Mouse (Mus musculus) A20 (cell line): ENCODE results near the gene Appl1.

Experiments used
- DNase-seq: peaks from one replicate; pipeline ENCODE4 v3.0.0-alpha.2; 2011; ENCODE audit warnings: low read depth, low spot score

Gene Appl1

GRCm38 (mm10) chr14:26971106-26971789 is at the start of gene Appl1:
Appl1 (minus strand) TSS chr14:26971232.
- no peak for DNase-seq

GRCm38 (mm10) chr14:27019850-27020249 is 48.8 kb upstream of the Appl1 start:
- no peak for DNase-seq

- peak; percentile 55 for DNase-seq
Observed at GRCm38 (mm10) chr14:27017936-27018335, 46.9 kb upstream of the Appl1 start.

GRCm38 (mm10) chr14:27013658-27014057 is 42.6 kb upstream of the Appl1 start:
- no peak for DNase-seq

- no peak for DNase-seq
Observed at GRCm38 (mm10) chr14:27011561-27011960, 40.5 kb upstream of the Appl1 start.

- no peak for DNase-seq
Observed at GRCm38 (mm10) chr14:27005937-27006336, 34.9 kb upstream of the Appl1 start.

- DNase-seq, result no peak
Observed at GRCm38 (mm10) chr14:27004906-27005305, 33.9 kb upstream of the Appl1 start.

GRCm38 (mm10) chr14:27000386-27000785 is 29.4 kb upstream of the Appl1 start:
- no peak for DNase-seq

GRCm38 (mm10) chr14:26996257-26996656 is 25.2 kb upstream of the Appl1 start:
- no peak for DNase-seq

GRCm38 (mm10) chr14:26994211-26994741 is 23.2 kb upstream of the Appl1 start, which contains the start of gene Hesx1:
Hesx1 (plus strand) TSS chr14:26994416.
- peak; percentile 91 for DNase-seq

- no peak for DNase-seq
Observed at GRCm38 (mm10) chr14:26993427-26993826, 22.4 kb upstream of the Appl1 start.

GRCm38 (mm10) chr14:26991622-26992021 is 20.6 kb upstream of the Appl1 start:
- no peak for DNase-seq

- peak; percentile 65 for DNase-seq
Observed at GRCm38 (mm10) chr14:26988694-26989093, 17.7 kb upstream of the Appl1 start.

- no peak for DNase-seq
Observed at GRCm38 (mm10) chr14:26982150-26982530, 11.1 kb upstream of the Appl1 start.

GRCm38 (mm10) chr14:26981494-26982149 is 10.6 kb upstream of the Appl1 start:
- DNase-seq, result no peak

GRCm38 (mm10) chr14:26981021-26981420 is 10.0 kb upstream of the Appl1 start:
- DNase-seq, result no peak

GRCm38 (mm10) chr14:26979808-26980207 is 8.8 kb upstream of the Appl1 start:
- DNase-seq, result no peak

- no peak for DNase-seq
Observed at GRCm38 (mm10) chr14:26977500-26977899, 6.5 kb upstream of the Appl1 start.

- DNase-seq, result no peak
Observed at GRCm38 (mm10) chr14:26976212-26976611, 5.2 kb upstream of the Appl1 start.

GRCm38 (mm10) chr14:26975490-26975889 is 4.5 kb upstream of the Appl1 start:
- no peak for DNase-seq

GRCm38 (mm10) chr14:26973089-26973488 is 2.1 kb upstream of the Appl1 start:
- DNase-seq, result peak; percentile 41

GRCm38 (mm10) chr14:26970439-26970932 is 546 bp downstream of the Appl1 start:
- DNase-seq, result peak; percentile 98
